Mouse (Mus musculus): ENCODE measurements around the gene Rhod. TPM values are rescaled to one million over a fixed set of nuclear protein-coding genes. Genes with fewer than 3 reads are reported as not detected.

Gene Rhod
- polyA plus RNA-seq, 2 experiments, result 33.8 to 44.2 TPM

- ATAC-seq (ENCODE audit: low FRiP score, low read depth), result no peak
- H3K4me2 ChIP-seq (replicated peaks; ENCODE audit: low read depth, low read length, severe bottlenecking), result no peak overlapping the region
- H3K9me3 ChIP-seq (ENCODE audit: control insufficient read depth, low read length), result no peaks in the 10 kb centered on the region
- H3K4me3 ChIP-seq (replicated peaks; ENCODE audit: low read length), result no peak overlapping the region
- no peak for DNase-seq (ENCODE audit: low spot score)
- H3K27me3 ChIP-seq (ENCODE audit: control insufficient read depth, insufficient read depth, low read length), result peaks cover 39% of the 10 kb centered on the region
- WGBS, result 50% methylated on average over 3 of the region's 3 CpGs
- H3K36me3 ChIP-seq (ENCODE audit: control insufficient read depth, insufficient read depth, low read length), result no peaks in the 10 kb centered on the region
- peaks cover 4% of the 10 kb centered on the region for H3K4me1 ChIP-seq (ENCODE audit: control insufficient read depth, insufficient read depth, low read length)
- no peak for TF ChIP-seq POLR2A (IDR thresholded peaks at IDR 0.05; ENCODE audit: borderline replicate concordance, extremely low read depth, insufficient read depth, insufficient read length)
- no peak overlapping the region for H3K9ac ChIP-seq (ENCODE audit: low read depth, low read length, severe bottlenecking)
- H3K27ac ChIP-seq (replicated peaks; ENCODE audit: low read depth, low read length), result no peak overlapping the region
These were observed 35.5 kb upstream of the Rhod start for GRCm38 (mm10) chr19:4474739-4475138.

- 84% methylated on average over 5 of the region's 5 CpGs for WGBS
- ATAC-seq (ENCODE audit: low FRiP score, low read depth) (no peak), DNase-seq (ENCODE audit: low spot score) (no peak)
- no peaks in the 10 kb centered on the region for H3K9me3 ChIP-seq (ENCODE audit: control insufficient read depth, low read length)
- no peaks in the 10 kb centered on the region for H3K36me3 ChIP-seq (ENCODE audit: control insufficient read depth, insufficient read depth, low read length)
- H3K4me2 ChIP-seq (replicated peaks; ENCODE audit: low read depth, low read length, severe bottlenecking), result no peak overlapping the region
- TF ChIP-seq POLR2A (IDR thresholded peaks at IDR 0.05; ENCODE audit: borderline replicate concordance, extremely low read depth, insufficient read depth, insufficient read length), result no peak
- peaks cover 4% of the 10 kb centered on the region for H3K4me1 ChIP-seq (ENCODE audit: control insufficient read depth, insufficient read depth, low read length)
- no peak overlapping the region for H3K9ac ChIP-seq (ENCODE audit: low read depth, low read length, severe bottlenecking)
- H3K27me3 ChIP-seq (ENCODE audit: control insufficient read depth, insufficient read depth, low read length), result peaks cover 39% of the 10 kb centered on the region
- no peak overlapping the region for H3K27ac ChIP-seq (replicated peaks; ENCODE audit: low read depth, low read length)
- H3K4me3 ChIP-seq (replicated peaks; ENCODE audit: low read length), result no peak overlapping the region
These were observed 34.3 kb upstream of the Rhod start for GRCm38 (mm10) chr19:4473549-4473948.

- no peaks in the 10 kb centered on the region for H3K4me1 ChIP-seq (ENCODE audit: control insufficient read depth, insufficient read depth, low read length)
- no peak overlapping the region for H3K4me2 ChIP-seq (replicated peaks; ENCODE audit: low read depth, low read length, severe bottlenecking)
- no peak for ATAC-seq (ENCODE audit: low FRiP score, low read depth)
- no peak for TF ChIP-seq POLR2A (IDR thresholded peaks at IDR 0.05; ENCODE audit: borderline replicate concordance, extremely low read depth, insufficient read depth, insufficient read length)
- DNase-seq (ENCODE audit: low spot score), result no peak
- H3K4me3 ChIP-seq (replicated peaks; ENCODE audit: low read length), result no peak overlapping the region
- WGBS, result 34% methylated on average over 5 of the region's 5 CpGs
- H3K9me3 ChIP-seq (ENCODE audit: control insufficient read depth, low read length), result no peaks in the 10 kb centered on the region
- no peaks in the 10 kb centered on the region for H3K36me3 ChIP-seq (ENCODE audit: control insufficient read depth, insufficient read depth, low read length)
- H3K27me3 ChIP-seq (ENCODE audit: control insufficient read depth, insufficient read depth, low read length), result no peaks in the 10 kb centered on the region
- no peak overlapping the region for H3K9ac ChIP-seq (ENCODE audit: low read depth, low read length, severe bottlenecking)
- no peak overlapping the region for H3K27ac ChIP-seq (replicated peaks; ENCODE audit: low read depth, low read length)
These were observed 29.1 kb upstream of the Rhod start for GRCm38 (mm10) chr19:4468363-4468762.

GRCm38 (mm10) chr19:4464666-4465065 lies 25.4 kb upstream of the Rhod start:
- H3K27me3 ChIP-seq (ENCODE audit: control insufficient read depth, insufficient read depth, low read length), result no peaks in the 10 kb centered on the region
- no peak overlapping the region for H3K27ac ChIP-seq (replicated peaks; ENCODE audit: low read depth, low read length)
- TF ChIP-seq POLR2A (IDR thresholded peaks at IDR 0.05; ENCODE audit: borderline replicate concordance, extremely low read depth, insufficient read depth, insufficient read length), result no peak
- no peak for DNase-seq (ENCODE audit: low spot score)
- no peak overlapping the region for H3K4me3 ChIP-seq (replicated peaks; ENCODE audit: low read length)
- H3K9ac ChIP-seq (ENCODE audit: low read depth, low read length, severe bottlenecking), result no peak overlapping the region
- no peak for ATAC-seq (ENCODE audit: low FRiP score, low read depth)
- H3K4me1 ChIP-seq (ENCODE audit: control insufficient read depth, insufficient read depth, low read length), result no peaks in the 10 kb centered on the region
- 81% methylated on average over 4 of the region's 4 CpGs for WGBS
- H3K9me3 ChIP-seq (ENCODE audit: control insufficient read depth, low read length), result no peaks in the 10 kb centered on the region
- H3K36me3 ChIP-seq (ENCODE audit: control insufficient read depth, insufficient read depth, low read length), result no peaks in the 10 kb centered on the region
- H3K4me2 ChIP-seq (replicated peaks; ENCODE audit: low read depth, low read length, severe bottlenecking), result no peak overlapping the region

GRCm38 (mm10) chr19:4461981-4462380 lies 22.7 kb upstream of the Rhod start:
- H3K9ac ChIP-seq (ENCODE audit: low read depth, low read length, severe bottlenecking), result no peak overlapping the region
- DNase-seq (ENCODE audit: low spot score), result no peak
- WGBS, result 85% methylated on average over 8 of the region's 8 CpGs
- no peaks in the 10 kb centered on the region for H3K27me3 ChIP-seq (ENCODE audit: control insufficient read depth, insufficient read depth, low read length)
- no peak for ATAC-seq (ENCODE audit: low FRiP score, low read depth)
- H3K4me3 ChIP-seq (replicated peaks; ENCODE audit: low read length), result no peak overlapping the region
- no peak overlapping the region for H3K4me2 ChIP-seq (replicated peaks; ENCODE audit: low read depth, low read length, severe bottlenecking)
- H3K27ac ChIP-seq (replicated peaks; ENCODE audit: low read depth, low read length), result no peak overlapping the region
- no peak for TF ChIP-seq POLR2A (IDR thresholded peaks at IDR 0.05; ENCODE audit: borderline replicate concordance, extremely low read depth, insufficient read depth, insufficient read length)
- no peaks in the 10 kb centered on the region for H3K36me3 ChIP-seq (ENCODE audit: control insufficient read depth, insufficient read depth, low read length)
- no peaks in the 10 kb centered on the region for H3K9me3 ChIP-seq (ENCODE audit: control insufficient read depth, low read length)
- H3K4me1 ChIP-seq (ENCODE audit: control insufficient read depth, insufficient read depth, low read length), result no peaks in the 10 kb centered on the region

GRCm38 (mm10) chr19:4456227-4456626 lies 17.0 kb upstream of the Rhod start:
- no peak overlapping the region for H3K4me3 ChIP-seq (replicated peaks; ENCODE audit: low read length)
- no peak overlapping the region for H3K27ac ChIP-seq (replicated peaks; ENCODE audit: low read depth, low read length)
- H3K9me3 ChIP-seq (ENCODE audit: control insufficient read depth, low read length), result no peaks in the 10 kb centered on the region
- H3K4me2 ChIP-seq (replicated peaks; ENCODE audit: low read depth, low read length, severe bottlenecking), result no peak overlapping the region
- 10% methylated on average over 11 of the region's 11 CpGs for WGBS
- H3K4me1 ChIP-seq (ENCODE audit: control insufficient read depth, insufficient read depth, low read length), result no peaks in the 10 kb centered on the region
- DNase-seq (ENCODE audit: low spot score) (no peak), ATAC-seq (ENCODE audit: low FRiP score, low read depth) (no peak)
- no peak for TF ChIP-seq POLR2A (IDR thresholded peaks at IDR 0.05; ENCODE audit: borderline replicate concordance, extremely low read depth, insufficient read depth, insufficient read length)
- no peak overlapping the region for H3K9ac ChIP-seq (ENCODE audit: low read depth, low read length, severe bottlenecking)
- H3K36me3 ChIP-seq (ENCODE audit: control insufficient read depth, insufficient read depth, low read length), result no peaks in the 10 kb centered on the region
- H3K27me3 ChIP-seq (ENCODE audit: control insufficient read depth, insufficient read depth, low read length), result no peaks in the 10 kb centered on the region
